Mouse (Mus musculus): ENCODE data around the gene Jmjd1c. TPM values are rescaled to one million over a fixed set of nuclear protein-coding genes. Genes with fewer than 3 reads are reported as not detected.

Jmjd1c gene
- total RNA-seq, 2 experiments from 2014 or later = 109 to 165 TPM

DNA sequence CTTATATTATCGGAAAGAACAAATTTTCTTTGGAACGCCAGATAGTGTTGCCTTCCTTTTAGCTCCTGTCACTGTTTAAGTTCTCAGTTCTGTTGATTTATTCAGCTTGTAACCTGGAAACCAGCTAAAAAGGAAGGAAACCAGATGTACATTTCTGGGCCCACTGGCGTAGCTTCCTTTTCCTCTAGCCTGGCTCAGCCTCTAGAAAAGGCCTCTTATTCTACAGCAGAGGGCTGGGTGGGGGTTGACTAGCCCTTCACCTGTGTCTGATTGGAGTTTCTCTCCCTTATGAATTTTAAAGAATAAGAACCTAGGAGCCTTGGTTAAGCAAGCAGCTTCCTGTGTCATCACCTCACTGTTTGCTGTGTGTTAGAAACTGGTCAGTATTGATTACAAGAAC is 86.7 kb downstream of the Jmjd1c start:
- ATAC-seq (replicated peaks; ENCODE audit: low FRiP score, low TSS enrichment, poor library complexity, severe bottlenecking) = peak; percentile 10; the same call in 1 of the 2 replicates

DNA sequence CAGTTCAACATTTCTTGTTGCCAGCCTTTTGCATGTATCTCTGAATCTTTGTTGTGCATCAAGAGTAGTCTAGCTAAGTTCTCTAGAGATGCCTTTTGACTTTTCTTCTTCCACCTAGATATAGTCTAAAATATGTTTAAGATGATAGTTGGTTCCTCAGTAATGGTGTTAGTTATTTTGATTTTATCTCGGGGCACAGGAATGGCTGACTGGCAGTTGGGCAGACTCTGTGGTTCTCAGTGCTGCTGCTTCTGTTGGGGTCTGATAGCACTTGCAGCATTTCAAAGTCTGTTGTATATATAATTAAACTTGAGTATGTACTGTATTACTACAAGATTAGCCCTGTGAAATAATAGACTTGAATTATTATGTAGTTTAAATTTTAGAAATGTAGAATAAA is 87.2 kb downstream of the Jmjd1c start:
- peak; percentile 80 for ATAC-seq (replicated peaks; ENCODE audit: low FRiP score, low TSS enrichment, poor library complexity, severe bottlenecking)

DNA sequence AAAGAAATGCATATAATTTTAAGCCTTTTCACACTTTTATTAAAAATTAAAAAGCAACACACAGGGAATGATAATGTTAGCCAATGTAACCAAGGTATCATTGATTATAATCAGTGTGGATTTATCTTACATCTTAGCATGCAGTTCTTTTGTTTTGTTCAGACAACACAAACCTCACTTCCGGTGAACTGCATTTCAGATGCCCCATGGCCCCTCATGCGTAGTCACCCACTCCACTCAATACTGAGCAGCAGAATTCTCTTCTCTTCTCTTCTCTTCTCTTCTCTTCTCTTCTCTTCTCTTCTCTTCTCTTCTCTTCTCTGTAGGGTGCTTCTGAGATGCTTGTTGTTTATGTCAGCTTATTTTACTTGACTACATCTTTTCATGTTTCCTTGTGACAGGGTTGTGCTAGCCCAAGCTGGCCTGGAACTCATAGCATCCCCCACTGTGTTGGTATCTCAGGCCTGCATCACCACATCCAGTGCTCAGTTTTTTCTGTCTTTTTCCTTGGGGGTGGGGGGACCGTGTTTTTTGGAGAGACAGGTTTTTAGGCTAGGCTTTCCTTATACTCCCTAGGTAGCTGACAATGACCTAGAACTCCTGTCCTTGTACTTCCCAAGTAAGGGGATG is 88.6 kb downstream of the Jmjd1c start:
- no peak for ATAC-seq (replicated peaks; ENCODE audit: low FRiP score, low TSS enrichment, poor library complexity, severe bottlenecking)

DNA sequence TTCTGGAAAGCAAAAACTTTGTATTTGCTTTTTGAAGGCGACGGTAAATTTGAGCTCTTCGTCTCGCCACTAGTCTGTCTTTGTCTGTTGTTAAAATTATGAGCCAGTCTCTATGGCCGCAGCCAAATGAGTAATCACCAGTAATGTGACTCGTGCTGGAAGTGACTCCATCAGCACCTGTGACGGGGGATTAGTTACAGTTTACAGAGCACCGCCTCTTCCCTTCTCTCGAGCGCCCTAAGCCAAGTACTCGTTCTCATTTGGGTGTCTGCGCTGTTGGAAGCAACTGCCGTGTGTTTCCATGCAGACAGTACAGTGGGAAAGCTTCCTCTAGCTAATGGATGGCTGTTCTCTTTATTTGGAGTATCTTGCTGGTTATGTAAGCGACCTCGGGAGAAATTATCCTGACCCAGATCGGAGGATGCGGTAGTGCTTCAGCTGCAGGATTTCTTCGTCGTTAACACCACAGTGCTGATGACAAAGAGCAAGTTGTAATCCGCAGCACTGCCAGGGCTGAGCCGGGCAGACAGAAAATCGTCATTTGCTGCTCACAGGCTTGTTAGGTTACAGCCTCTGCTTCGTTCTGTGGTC is 89.7 kb downstream of the Jmjd1c start:
- ATAC-seq (replicated peaks; ENCODE audit: low FRiP score, low TSS enrichment, poor library complexity, severe bottlenecking) = peak; percentile 88

DNA sequence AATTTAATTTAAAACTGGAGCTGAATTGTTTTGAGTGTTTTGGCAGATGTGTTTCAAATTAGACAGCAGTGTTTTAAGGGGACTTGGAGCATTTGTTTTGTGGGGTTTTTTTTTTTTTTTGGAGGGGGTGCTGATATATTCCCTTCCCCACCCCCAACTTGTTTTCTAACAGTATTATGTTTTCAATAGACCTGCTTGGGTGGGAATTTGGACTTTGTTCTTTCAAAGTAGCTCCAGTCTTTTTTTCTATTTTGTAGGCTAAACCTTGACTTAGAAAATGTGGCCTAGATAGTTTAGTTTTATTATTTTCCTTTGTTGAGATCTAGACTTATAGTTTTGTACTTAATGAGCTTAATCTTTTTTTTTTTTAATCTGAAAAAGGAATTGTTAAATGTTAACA is 90.6 kb downstream of the Jmjd1c start:
- ATAC-seq (replicated peaks; ENCODE audit: low FRiP score, low TSS enrichment, poor library complexity, severe bottlenecking) = no peak

DNA sequence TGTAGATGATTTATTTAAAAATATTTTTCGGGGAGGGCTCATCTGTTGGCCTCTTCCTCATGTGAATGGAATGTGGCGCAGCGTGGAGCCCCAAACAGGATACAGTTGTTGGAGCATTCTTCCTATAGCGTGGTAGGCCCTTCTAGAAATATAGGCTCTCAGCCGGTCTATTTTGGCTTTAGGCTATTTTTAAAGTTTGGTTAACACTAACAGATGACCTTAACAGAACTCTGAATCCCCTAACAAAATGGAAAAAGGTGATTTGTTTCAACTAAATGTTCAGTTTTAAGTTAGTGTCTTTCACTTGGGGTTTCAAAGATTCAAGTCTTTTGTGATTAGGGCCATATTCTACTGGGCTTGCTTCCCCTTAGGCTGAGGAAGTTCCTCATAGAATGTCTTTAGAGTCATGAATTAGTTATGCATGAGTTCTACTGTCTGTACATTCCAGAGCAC is 91.1 kb downstream of the Jmjd1c start:
- no peak for ATAC-seq (replicated peaks; ENCODE audit: low FRiP score, low TSS enrichment, poor library complexity, severe bottlenecking)

DNA sequence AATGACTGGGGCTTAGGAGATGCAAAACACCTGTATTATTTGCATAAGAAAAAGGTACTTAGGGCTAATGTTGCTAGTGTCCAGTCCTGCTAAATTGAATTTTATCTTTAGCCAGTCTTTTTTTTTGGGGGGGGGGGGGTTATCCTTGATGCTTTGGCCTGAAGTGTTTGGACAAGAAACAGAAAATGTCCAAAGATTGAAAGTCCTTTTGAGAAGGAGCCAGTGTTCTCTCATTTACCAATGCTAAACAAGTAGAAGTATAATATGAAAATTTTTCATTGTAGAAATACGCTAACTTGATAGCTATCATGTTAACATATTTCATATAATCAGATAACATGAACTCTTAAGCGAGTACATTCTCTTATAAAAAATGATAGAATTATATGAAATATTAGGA is 92.0 kb downstream of the Jmjd1c start:
- no peak for ATAC-seq (replicated peaks; ENCODE audit: low FRiP score, low TSS enrichment, poor library complexity, severe bottlenecking)

DNA sequence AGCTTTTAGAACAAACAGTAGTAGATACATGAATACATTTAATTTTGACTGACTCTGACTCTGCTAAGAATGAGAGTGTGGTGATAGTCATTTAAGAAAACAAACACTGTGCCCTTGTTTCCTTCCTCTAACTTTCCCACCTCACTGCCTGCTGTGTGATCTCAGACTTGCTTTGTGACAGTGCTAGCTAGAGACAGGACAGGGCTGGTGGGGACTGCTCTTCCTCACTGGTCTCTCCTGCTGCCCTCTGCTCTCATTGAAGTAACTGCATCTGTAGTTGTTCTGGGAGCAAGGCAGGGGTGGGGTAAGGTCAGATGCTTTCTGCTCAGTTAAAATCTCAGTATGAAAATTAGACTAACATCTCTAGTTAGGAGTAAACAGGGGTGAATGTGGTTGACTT is 93.1 kb downstream of the Jmjd1c start:
- no peak for ATAC-seq (replicated peaks; ENCODE audit: low FRiP score, low TSS enrichment, poor library complexity, severe bottlenecking)

DNA sequence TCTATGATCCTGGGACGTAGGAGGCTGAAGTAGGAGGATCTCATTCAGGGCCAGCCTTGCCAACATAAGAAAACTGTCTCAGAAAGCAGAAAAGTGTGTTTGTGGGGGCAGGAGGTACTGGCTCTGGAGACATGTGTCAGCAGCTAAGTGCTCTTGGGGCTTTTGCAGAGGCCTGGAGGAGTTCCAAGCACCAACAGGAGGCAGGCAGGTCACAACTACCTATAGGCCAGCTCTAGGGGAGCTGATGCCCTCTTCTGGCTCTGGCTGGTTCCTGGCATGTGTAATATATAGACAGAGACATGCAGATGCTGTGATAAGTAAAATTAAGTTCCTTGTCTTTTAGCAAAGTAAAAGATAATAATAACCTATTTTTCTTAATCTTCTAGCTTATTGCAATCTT is 94.3 kb downstream of the Jmjd1c start:
- ATAC-seq (replicated peaks; ENCODE audit: low FRiP score, low TSS enrichment, poor library complexity, severe bottlenecking) = peak; percentile 64

DNA sequence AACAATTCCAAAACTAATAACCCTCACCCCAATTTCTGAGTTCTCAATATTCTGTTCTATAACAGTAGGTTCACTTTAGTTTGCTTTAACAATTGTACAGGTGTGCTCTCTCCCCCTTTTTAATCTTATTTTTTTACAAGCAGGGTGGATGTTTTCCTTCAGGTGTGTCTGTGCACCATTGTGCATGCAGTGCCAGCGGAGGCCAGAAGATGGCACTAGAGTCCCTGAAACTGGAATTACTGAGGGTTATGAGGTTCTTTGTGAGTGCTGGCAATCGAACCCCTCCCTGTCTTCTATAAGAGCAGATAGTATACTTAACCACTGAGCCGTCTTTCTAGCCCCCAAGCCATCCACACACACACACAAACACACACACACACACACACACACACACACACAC is 96.4 kb downstream of the Jmjd1c start:
- no peak for ATAC-seq (replicated peaks; ENCODE audit: low FRiP score, low TSS enrichment, poor library complexity, severe bottlenecking)

DNA sequence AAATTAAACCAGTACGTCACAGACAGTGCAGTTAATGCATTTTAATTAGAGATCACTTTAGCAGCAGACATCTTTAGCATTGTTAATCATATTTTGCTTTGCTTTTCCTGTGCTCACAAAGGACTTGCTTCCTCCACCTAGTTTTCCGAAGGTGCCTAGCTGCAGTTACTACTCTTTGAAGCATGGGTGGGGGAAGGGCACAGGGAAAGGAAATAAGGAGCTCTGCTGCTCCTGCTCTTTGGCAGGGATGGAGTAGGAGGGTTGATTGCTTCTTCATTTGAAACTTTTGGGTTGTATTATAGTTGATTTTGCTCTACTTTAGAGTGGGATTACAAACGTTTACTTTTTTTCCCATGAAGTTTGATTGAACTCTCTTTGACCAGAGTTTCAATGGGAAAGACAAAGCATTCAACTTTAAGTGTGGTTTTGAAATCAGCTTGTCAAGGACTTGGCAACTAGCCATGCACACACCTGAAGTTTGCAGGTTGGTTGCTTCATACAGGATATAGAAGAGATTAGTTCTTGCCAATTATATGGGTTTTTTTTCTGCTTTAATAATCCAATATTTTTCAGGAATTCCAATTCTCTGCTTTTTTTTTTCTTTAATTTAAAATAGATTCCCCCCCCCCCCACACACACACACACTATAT is 97.2 kb downstream of the Jmjd1c start:
- ATAC-seq (replicated peaks; ENCODE audit: low FRiP score, low TSS enrichment, poor library complexity, severe bottlenecking) = no peak

DNA sequence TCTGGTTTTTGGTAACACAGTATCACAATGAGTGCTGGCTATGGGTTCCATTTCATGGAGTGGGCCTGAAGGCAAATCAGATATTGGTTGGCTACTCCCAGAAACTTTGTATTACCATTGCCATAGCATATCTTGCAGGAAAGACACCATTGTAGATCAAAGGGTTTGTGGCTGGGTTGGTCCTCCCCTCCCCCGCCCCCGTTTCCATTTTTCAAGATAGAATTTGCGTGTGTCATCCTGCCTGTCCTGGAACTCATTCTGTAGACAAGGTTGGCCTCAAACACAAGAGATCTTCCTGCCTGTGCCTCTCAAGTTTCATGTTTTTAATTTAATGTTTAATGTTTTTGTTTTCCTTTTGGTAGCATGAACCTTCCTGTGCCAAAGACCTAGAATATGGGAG is 98.1 kb downstream of the Jmjd1c start:
- no peak for ATAC-seq (replicated peaks; ENCODE audit: low FRiP score, low TSS enrichment, poor library complexity, severe bottlenecking)

DNA sequence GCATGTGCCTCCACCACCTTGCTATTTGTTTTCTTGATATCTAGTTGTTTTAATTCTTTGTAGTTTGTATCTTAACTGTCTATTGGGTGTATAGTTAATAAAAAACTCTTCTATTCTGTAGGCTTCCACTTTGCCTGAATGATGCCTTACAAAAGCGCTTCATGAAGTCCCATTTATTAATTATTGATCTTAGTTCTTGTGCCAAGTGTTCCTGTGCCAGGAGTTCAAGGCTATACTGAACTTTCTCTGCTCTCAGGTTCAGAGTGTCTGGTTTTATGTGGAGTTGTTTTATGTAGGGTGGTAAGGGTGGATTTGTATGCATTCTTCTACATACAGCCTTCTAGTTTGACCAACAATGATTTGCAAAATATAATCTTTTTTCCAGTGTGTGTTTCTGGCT is 99.7 kb downstream of the Jmjd1c start:
- ATAC-seq (replicated peaks; ENCODE audit: low FRiP score, low TSS enrichment, poor library complexity, severe bottlenecking) = no peak

DNA sequence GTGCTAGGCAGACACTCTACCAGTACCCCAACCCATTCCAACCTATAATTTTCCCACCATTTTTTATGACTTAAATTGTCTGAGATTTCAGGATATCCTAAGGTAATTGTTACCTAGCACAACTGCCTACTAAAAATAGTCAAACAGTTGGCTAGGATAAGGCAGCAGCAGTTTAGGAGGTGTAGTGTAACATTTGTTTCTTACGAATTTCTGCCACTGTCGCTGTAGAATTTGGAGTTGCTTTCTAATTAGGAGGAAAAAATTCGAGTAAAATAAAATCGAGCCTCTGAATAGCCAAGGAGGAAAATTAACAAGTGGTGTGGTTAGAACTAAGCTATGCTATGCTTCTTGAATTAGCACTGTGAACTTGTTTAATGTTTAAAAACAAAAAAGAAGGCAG is 101.3 kb downstream of the Jmjd1c start:
- ATAC-seq (replicated peaks; ENCODE audit: low FRiP score, low TSS enrichment, poor library complexity, severe bottlenecking) = no peak

DNA sequence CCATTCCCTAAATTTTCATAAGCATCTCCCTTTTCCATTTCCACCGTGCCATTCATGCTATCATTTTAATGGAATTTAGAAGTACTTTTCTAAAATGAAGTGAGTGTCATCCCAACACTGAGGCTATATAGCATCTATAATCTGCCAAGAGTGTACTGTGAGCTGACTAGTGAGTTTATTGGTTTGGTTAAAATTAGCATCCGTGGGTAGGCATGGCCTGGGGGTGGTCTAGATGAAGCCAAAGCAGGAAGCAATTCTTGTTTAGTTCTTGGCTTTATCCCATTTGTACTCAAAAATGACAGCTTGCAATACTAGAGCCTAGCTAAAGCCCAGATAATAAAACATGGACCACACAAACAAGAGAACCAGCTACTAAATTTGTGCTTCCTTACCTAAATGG is 101.9 kb downstream of the Jmjd1c start:
- ATAC-seq (replicated peaks; ENCODE audit: low FRiP score, low TSS enrichment, poor library complexity, severe bottlenecking) = no peak

DNA sequence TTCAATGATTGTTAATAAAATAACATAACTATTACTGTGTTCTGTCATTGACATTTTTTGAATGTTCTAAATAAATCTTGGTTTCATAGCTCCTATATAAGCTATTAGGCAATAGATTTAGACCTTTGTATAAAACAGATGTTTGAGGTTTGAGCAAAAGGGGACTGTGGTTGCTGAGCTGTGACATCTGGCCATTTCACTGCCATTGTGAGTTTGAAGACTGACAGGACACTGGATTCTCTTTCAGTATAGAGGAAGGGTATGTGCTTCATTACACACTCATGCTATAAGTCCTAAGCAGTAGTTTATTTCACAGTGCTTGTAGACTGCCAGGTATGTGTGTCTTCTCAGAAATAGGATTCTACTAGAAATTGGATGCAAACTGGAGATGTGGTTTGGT is 105.8 kb downstream of the Jmjd1c start:
- ATAC-seq (replicated peaks; ENCODE audit: low FRiP score, low TSS enrichment, poor library complexity, severe bottlenecking) = no peak

DNA sequence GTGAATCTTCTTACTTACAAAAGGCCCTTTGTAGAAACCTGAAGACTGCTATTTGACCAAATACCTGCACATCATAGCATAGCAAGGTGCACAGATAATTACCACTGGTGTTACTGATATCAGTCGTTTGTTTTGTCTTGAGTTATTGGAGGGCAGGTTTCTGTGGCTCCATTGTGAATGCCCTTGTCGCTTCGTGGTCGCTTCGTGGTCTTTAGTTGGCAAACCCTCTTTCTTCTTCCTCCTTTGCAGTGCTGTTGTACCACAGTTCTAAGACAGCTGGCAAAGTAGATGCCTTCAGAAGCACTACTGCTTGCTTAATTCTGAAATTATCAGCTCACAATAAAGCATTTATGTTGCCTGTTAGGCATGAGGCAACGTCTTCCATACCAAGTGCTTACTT is 106.5 kb downstream of the Jmjd1c start:
- 0 out of 2 replicates have a peak, but pooled peaks have one; percentile 23 for ATAC-seq (replicated peaks; ENCODE audit: low FRiP score, low TSS enrichment, poor library complexity, severe bottlenecking)

DNA sequence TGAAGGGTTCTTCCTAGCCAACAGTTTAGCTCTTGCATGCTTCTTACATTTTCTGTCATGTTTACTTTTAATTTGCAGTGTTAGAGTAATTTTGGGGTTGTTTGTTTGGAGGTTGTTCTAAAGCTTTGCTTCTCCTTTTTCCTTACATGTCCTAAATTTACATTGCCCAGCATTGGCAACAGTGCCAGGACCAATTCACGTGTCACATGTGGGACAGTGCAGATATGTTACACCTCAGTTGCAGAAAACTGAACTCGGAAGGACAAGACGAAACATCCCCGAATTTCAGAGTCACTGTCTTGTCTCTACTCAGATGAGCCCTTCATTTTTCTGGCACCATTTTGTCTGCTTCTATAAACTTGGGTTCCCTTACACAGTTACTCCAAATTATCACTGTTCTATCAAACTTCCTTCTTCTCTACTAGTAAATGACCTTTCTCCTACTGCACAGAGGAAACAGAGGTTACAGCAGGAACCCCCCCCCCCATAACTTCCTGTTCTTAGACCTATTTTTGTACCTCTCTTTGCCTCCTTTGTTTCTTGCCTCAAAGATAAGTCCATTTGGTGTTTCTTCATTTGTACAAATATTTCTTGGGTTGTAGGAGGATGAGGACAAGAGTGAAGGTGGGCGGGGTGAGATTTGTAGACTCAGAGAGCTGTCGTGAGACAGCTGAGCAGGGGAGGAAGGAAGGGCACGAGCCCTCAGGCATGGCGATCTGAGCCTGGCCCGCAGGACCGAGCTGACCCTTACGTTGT is 108.9 kb downstream of the Jmjd1c start:
- ATAC-seq (replicated peaks; ENCODE audit: low FRiP score, low TSS enrichment, poor library complexity, severe bottlenecking) = no peak

DNA sequence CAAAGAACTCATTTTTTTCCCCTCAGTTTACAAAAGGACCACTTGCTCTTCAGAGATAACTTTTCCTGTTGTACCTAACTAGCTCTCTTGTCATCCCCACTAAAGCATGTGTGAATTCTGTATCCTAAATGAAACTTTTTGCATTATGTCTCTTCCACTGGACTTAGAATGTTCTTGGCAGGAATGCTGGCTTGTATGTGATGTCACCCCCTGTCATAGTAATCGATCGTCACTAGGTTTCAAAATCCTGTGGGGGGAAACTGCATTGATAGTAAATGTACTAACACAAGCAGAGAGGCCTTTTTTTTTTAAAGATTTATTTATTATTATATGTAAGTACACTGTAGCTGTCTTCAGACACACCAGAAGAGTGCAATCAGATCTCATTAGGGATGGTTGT is 112.0 kb downstream of the Jmjd1c start:
- no peak for ATAC-seq (replicated peaks; ENCODE audit: low FRiP score, low TSS enrichment, poor library complexity, severe bottlenecking)

DNA sequence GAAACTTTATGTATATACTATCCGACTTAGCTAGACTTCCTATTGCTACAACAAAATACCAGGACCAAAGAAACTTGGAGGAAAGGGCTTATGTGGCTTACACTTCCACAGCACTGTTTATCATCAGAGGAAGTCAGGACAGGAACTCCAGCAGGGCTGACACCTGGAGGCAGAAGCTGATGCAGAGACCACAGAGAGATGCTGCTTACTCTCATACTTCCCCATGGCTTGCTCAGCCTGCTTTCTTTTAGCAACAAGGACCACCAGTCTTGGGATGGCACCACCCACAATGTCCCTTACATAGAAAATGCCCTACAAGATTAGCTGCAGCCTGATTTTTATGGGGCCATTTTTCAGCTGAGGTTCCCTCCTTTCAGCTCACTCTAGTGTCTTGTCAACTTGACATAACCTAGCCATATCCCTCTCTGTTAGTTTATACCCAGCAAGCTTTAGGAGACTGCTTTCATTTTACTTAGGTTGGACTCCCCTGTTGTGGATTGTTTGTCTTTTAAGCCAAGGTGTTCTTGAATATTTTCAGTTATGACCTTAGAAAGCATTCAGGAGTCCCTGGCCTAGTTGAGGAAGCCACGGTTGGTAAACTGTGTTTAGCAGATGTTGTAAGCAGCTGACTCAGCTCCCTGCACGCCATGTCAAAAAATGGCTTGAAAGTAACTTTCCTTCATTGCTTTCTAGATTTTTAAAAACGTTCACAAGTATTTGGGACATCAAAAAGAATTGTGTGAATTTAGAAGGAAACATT is 114.2 kb downstream of the Jmjd1c start:
- ATAC-seq (replicated peaks; ENCODE audit: low FRiP score, low TSS enrichment, poor library complexity, severe bottlenecking) = no peak
